Mouse (Mus musculus) MEL (cell line): ENCODE results near the gene Mtmr4. TPM values are rescaled to one million over a fixed set of nuclear protein-coding genes. Genes with fewer than 3 reads are reported as not detected.

Source experiments
- DNase-seq: peaks from one replicate; pipeline ENCODE4 v3.0.0; 2011; ENCODE audit warnings: low read depth, low spot score
- H3K27ac ChIP-seq: 2 replicates; pipeline ENCODE4 v1.5.1; 2012; ENCODE audit warnings: low read depth, mild to moderate bottlenecking, control low read depth, low read length, moderate library complexity; ENCODE audit not compliant: control insufficient read depth
- H3K27me3 ChIP-seq, 2 experiments: fragments of 150-350 bp in 1 of 2; sonication (generic) in 1 of 2; 2 replicates each; pipeline ENCODE4 v1.6.1; 2012; ENCODE audit warnings: low read length in 2 of 2, mild to moderate bottlenecking in 2 of 2, improper control_type of control experiment in 1 of 2, moderate library complexity in 1 of 2; ENCODE audit not compliant: insufficient read depth in 2 of 2, control insufficient read depth in 1 of 2
- H3K36me3 ChIP-seq, 2 experiments: 2 replicates each; pipeline ENCODE4 v1.6.1; 2012 to 2014; ENCODE audit warnings: low read length in 2 of 2, improper control_type of control experiment in 1 of 2, inconsistent platforms in 1 of 2, mild to moderate bottlenecking in 1 of 2; ENCODE audit not compliant: insufficient read depth in 2 of 2, control insufficient read depth in 1 of 2
- H3K4me1 ChIP-seq, 2 experiments: fragments of 150-350 bp in 1 of 2; sonication (generic) in 1 of 2; 2 replicates each; pipeline ENCODE4 v1.6.1; 2012; ENCODE audit warnings: low read length in 2 of 2, improper control_type of control experiment in 1 of 2, mild to moderate bottlenecking in 1 of 2; ENCODE audit not compliant: insufficient read depth in 2 of 2, control insufficient read depth in 1 of 2
- H3K4me3 ChIP-seq, 2 experiments: fragments of 150-350 bp in 1 of 2; sonication (generic) in 1 of 2; 2 replicates each; pipeline ENCODE4 v1.5.1; 2012; ENCODE audit warnings: low read depth in 2 of 2, low read length in 2 of 2, mild to moderate bottlenecking in 2 of 2, moderate library complexity in 2 of 2, control low read depth in 1 of 2, improper control_type of control experiment in 1 of 2; ENCODE audit not compliant: control insufficient read depth in 1 of 2, insufficient read depth in 1 of 2
- H3K79me2 ChIP-seq: 2 replicates; pipeline ENCODE4 v1.6.1; 2012; ENCODE audit warnings: mild to moderate bottlenecking, low read length, moderate library complexity; ENCODE audit not compliant: control insufficient read depth, poor library complexity, insufficient read depth
- H3K9ac ChIP-seq: 2 replicates; pipeline ENCODE4 v1.6.1; 2012; ENCODE audit warnings: low read depth, mild to moderate bottlenecking, control low read depth, low read length, moderate library complexity; ENCODE audit not compliant: control insufficient read depth, poor library complexity, severe bottlenecking
- H3K9me3 ChIP-seq: fragments of 150-350 bp; sonication (generic); replicated peaks from 2 replicates; pipeline ENCODE4 v1.6.1; 2012; ENCODE audit warnings: mild to moderate bottlenecking, low read length, improper control_type of control experiment, moderate library complexity; ENCODE audit not compliant: insufficient read depth
- CHD1 ChIP-seq: IDR thresholded peaks from 2 replicates; pipeline ENCODE4 v1.6.1; 2012; ENCODE audit warnings: low read depth, mild to moderate bottlenecking, inconsistent platforms, low read length, improper control_type of control experiment
- CHD2 ChIP-seq: IDR thresholded peaks from 2 replicates; pipeline ENCODE4 v1.6.1; 2011; ENCODE audit warnings: low read length, improper control_type of control experiment
- CTCF ChIP-seq, 3 experiments: IDR thresholded peaks in 2 of 3; conservative IDR thresholded peaks in 1 of 3; 2 replicates each; pipeline ENCODE4 v1.5.1; 2011 to 2012; ENCODE audit warnings: low read length in 3 of 3, low read depth in 2 of 3, mild to moderate bottlenecking in 2 of 3, improper control_type of control experiment in 1 of 3, inconsistent platforms in 1 of 3, mixed read lengths in 1 of 3, moderate library complexity in 1 of 3; ENCODE audit not compliant: control insufficient read depth in 1 of 3, insufficient read depth in 1 of 3, poor library complexity in 1 of 3, severe bottlenecking in 1 of 3
- E2F4 ChIP-seq: IDR thresholded peaks from 2 replicates; pipeline ENCODE4 v1.6.1; 2011; ENCODE audit warnings: low read depth, low read length, improper control_type of control experiment, borderline replicate concordance
- ELF1 ChIP-seq: IDR thresholded peaks from 2 replicates; pipeline ENCODE4 v1.6.1; 2014; ENCODE audit warnings: low read depth, mild to moderate bottlenecking, inconsistent platforms, low read length, improper control_type of control experiment, moderate library complexity
- ETS1 ChIP-seq: IDR thresholded peaks from 2 replicates; pipeline ENCODE4 v1.6.1; 2012; ENCODE audit warnings: low read depth, mild to moderate bottlenecking, inconsistent platforms, low read length, improper control_type of control experiment, moderate library complexity
- GABPA ChIP-seq: IDR thresholded peaks from 2 replicates; pipeline ENCODE4 v1.6.1; 2012; ENCODE audit warnings: low read depth, mild to moderate bottlenecking, inconsistent platforms, low read length, improper control_type of control experiment, moderate library complexity
- GATA1 ChIP-seq: IDR thresholded peaks from 2 replicates; pipeline ENCODE4 v1.6.1; 2011; ENCODE audit warnings: low read depth, low read length, improper control_type of control experiment
- JUND ChIP-seq: IDR thresholded peaks from 2 replicates; pipeline ENCODE4 v1.6.1; 2011; ENCODE audit warnings: low read depth, mild to moderate bottlenecking, improper control_type of control experiment, low read length
- KAT2A ChIP-seq: conservative IDR thresholded peaks from 2 replicates; pipeline ENCODE4 v1.6.1; 2012; ENCODE audit warnings: low read depth, low read length, improper control_type of control experiment, inconsistent platforms
- MAFK ChIP-seq: IDR thresholded peaks from 2 replicates; pipeline ENCODE4 v1.6.1; 2011; ENCODE audit warnings: low read depth, mild to moderate bottlenecking, low read length, improper control_type of control experiment, borderline replicate concordance
- MAX ChIP-seq: IDR thresholded peaks from 2 replicates; pipeline ENCODE4 v1.6.1; 2011; ENCODE audit warnings: low read length, improper control_type of control experiment
- MEF2A ChIP-seq: IDR thresholded peaks from 2 replicates; pipeline ENCODE4 v1.6.1; 2014; ENCODE audit warnings: low read depth, mild to moderate bottlenecking, inconsistent platforms, low read length, improper control_type of control experiment; ENCODE audit not compliant: poor library complexity, insufficient replicate concordance, severe bottlenecking; ENCODE audit errors: extremely low read depth
- MYC ChIP-seq: IDR thresholded peaks from 2 replicates; pipeline ENCODE4 v1.6.1; 2011; ENCODE audit warnings: low read depth, mild to moderate bottlenecking, low read length, improper control_type of control experiment, moderate library complexity
- NELFE ChIP-seq: IDR thresholded peaks from 2 replicates; pipeline ENCODE4 v1.6.1; 2011; ENCODE audit warnings: low read depth, low read length, improper control_type of control experiment
- POLR2AphosphoS2 ChIP-seq: IDR thresholded peaks from 2 replicates; pipeline ENCODE4 v1.6.1; 2011; ENCODE audit warnings: low read length, improper control_type of control experiment
- POLR2AphosphoS5 ChIP-seq: IDR thresholded peaks from 2 replicates; pipeline ENCODE4 v1.6.1; 2012; ENCODE audit warnings: low read depth, borderline replicate concordance, mild to moderate bottlenecking, inconsistent platforms, low read length, moderate library complexity, mixed read lengths
- RAD21 ChIP-seq: IDR thresholded peaks from 2 replicates; pipeline ENCODE4 v1.6.1; 2011; ENCODE audit warnings: mild to moderate bottlenecking, low read depth, low read length, improper control_type of control experiment
- RCOR1 ChIP-seq: IDR thresholded peaks from 2 replicates; pipeline ENCODE4 v1.6.1; 2012; ENCODE audit warnings: low read depth, mild to moderate bottlenecking, inconsistent platforms, low read length, improper control_type of control experiment
- SMC3 ChIP-seq: IDR thresholded peaks from 2 replicates; pipeline ENCODE4 v1.6.1; 2011; ENCODE audit warnings: low read depth, low read length, improper control_type of control experiment
- TAL1 ChIP-seq: IDR thresholded peaks from 2 replicates; pipeline ENCODE4 v1.6.1; 2012; ENCODE audit warnings: mild to moderate bottlenecking, inconsistent platforms, low read length, moderate library complexity, mixed read lengths
- TBP ChIP-seq: IDR thresholded peaks from 2 replicates; pipeline ENCODE4 v1.8.0; 2011; ENCODE audit warnings: low read depth, low read length, improper control_type of control experiment
- USF1 ChIP-seq: IDR thresholded peaks from 2 replicates; pipeline ENCODE4 v1.6.1; 2014; ENCODE audit warnings: low read depth, mild to moderate bottlenecking, inconsistent platforms, low read length, improper control_type of control experiment, moderate library complexity
- USF2 ChIP-seq, 2 experiments: IDR thresholded peaks; 2 replicates each; pipeline ENCODE4 v1.6.1; 2011 to 2012; ENCODE audit warnings: improper control_type of control experiment in 2 of 2, low read length in 2 of 2, borderline replicate concordance in 1 of 2, inconsistent platforms in 1 of 2, low read depth in 1 of 2, mild to moderate bottlenecking in 1 of 2; ENCODE audit not compliant: insufficient read depth in 1 of 2
- ZC3H11A ChIP-seq: IDR thresholded peaks from 2 replicates; pipeline ENCODE4 v1.6.1; 2012; ENCODE audit warnings: low read depth, mild to moderate bottlenecking, inconsistent platforms, low read length, improper control_type of control experiment
- ZKSCAN1 ChIP-seq: IDR thresholded peaks from 2 replicates; pipeline ENCODE4 v1.6.1; 2012; ENCODE audit warnings: low read depth, mild to moderate bottlenecking, inconsistent platforms, low read length, improper control_type of control experiment, moderate library complexity
- ZNF384 ChIP-seq: IDR thresholded peaks from 2 replicates; pipeline ENCODE4 v1.6.1; 2012; ENCODE audit warnings: low read depth, mild to moderate bottlenecking, inconsistent platforms, low read length, improper control_type of control experiment
- polyA plus RNA-seq, 2 experiments: library from polyadenylated mRNA; stranded (reverse) in 1 of 2; unstranded in 1 of 2; fragments of >175 nt in 1 of 2; fragments of >200 nt in 1 of 2; gene quantifications; 2 replicates each; pipeline versions ENCODE4 v1.2.1 to v1.2.4; 2012; ENCODE audit warnings: low replicate concordance in 2 of 2, low read depth in 1 of 2; ENCODE audit not compliant: insufficient read length in 2 of 2, insufficient read depth in 1 of 2, missing spikeins in 1 of 2
- total RNA-seq: library from RNA; depleted of rRNA; stranded (reverse); fragments of 300-350 nt; gene quantifications from 2 replicates; pipeline ENCODE4 v1.2.3, GENCODE M21; 2012

Mtmr4 gene
- total and polyA plus RNA-seq, 3 experiments, result 25.9 to 32.4 TPM; not detected in 1

- no peak overlapping the region for H3K27ac ChIP-seq
- H3K4me3 ChIP-seq, result no peak overlapping the region
- no peaks in the 10 kb centered on the region for H3K79me2 ChIP-seq
- H3K9ac ChIP-seq, result no peak overlapping the region
- H3K4me1 ChIP-seq, result no peaks in the 10 kb centered on the region
- no peak for TF ChIP-seq RCOR1
- TF ChIP-seq USF2 (IDR thresholded peaks at IDR 0.05; ENCODE audit: borderline replicate concordance in 1 of 2, insufficient read depth in 1 of 2, low read depth in 1 of 2, low read length in 2 of 2), result no peak
- TF ChIP-seq GATA1, result no peak
- TF ChIP-seq JUND, result no peak
- no peak for TF ChIP-seq POLR2AphosphoS5
- no peak for TF ChIP-seq MAFK
- TF ChIP-seq GABPA, result no peak
- TF ChIP-seq POLR2AphosphoS2, result no peak
- no peak for TF ChIP-seq CHD1
- no peak for TF ChIP-seq ELF1
- no peak for TF ChIP-seq TAL1
- no peak for TF ChIP-seq USF1
- TF ChIP-seq CHD2, result no peak
- no peak for TF ChIP-seq ETS1
- no peak for TF ChIP-seq TBP
- no peak for TF ChIP-seq ZC3H11A
- no peak for TF ChIP-seq CTCF (IDR thresholded peaks at IDR 0.05 in 2 of 3, conservative IDR thresholded peaks at IDR 0.05 in 1 of 3; ENCODE audit: control insufficient read depth in 1 of 3, insufficient read depth in 1 of 3, low read depth in 2 of 3, low read length in 3 of 3, poor library complexity in 1 of 3, severe bottlenecking in 1 of 3)
- TF ChIP-seq ZKSCAN1, result no peak
- H3K9me3 ChIP-seq, result no peaks in the 10 kb centered on the region
- no peaks in the 10 kb centered on the region for H3K36me3 ChIP-seq
- DNase-seq, result no peak
- peaks cover 16 to 28% of the 10 kb centered on the region in 2 experiments for H3K27me3 ChIP-seq
These were observed 20.5 kb upstream of the Mtmr4 start for GRCm38 (mm10) chr11:87571361-87571950.

- DNase-seq, result no peak
- H3K9ac ChIP-seq, result no peak overlapping the region
- no peaks in the 10 kb centered on the region; a peak in 1 of 4 replicates for H3K36me3 ChIP-seq
- TF ChIP-seq JUND, result no peak
- TF ChIP-seq RCOR1, result no peak
- no peak for TF ChIP-seq GABPA
- TF ChIP-seq CHD1, result no peak
- no peak for TF ChIP-seq E2F4
- no peak for TF ChIP-seq CTCF (IDR thresholded peaks at IDR 0.05 in 2 of 3, conservative IDR thresholded peaks at IDR 0.05 in 1 of 3; ENCODE audit: control insufficient read depth in 1 of 3, insufficient read depth in 1 of 3, low read depth in 2 of 3, low read length in 3 of 3, poor library complexity in 1 of 3, severe bottlenecking in 1 of 3)
- TF ChIP-seq MEF2A, result no peak
- TF ChIP-seq RAD21, result no peak
- TF ChIP-seq ZC3H11A, result no peak
- no peak for TF ChIP-seq ZKSCAN1
- TF ChIP-seq MAX, result no peak
- TF ChIP-seq MAFK, result no peak
- no peak for TF ChIP-seq NELFE
- TF ChIP-seq SMC3, result no peak
- no peak for TF ChIP-seq ZNF384
- TF ChIP-seq KAT2A, result no peak
- TF ChIP-seq USF2 (IDR thresholded peaks at IDR 0.05; ENCODE audit: borderline replicate concordance in 1 of 2, insufficient read depth in 1 of 2, low read depth in 1 of 2, low read length in 2 of 2), result no peak
- no peak for TF ChIP-seq MYC
- peaks cover 13 to 28% of the 10 kb centered on the region in 2 experiments for H3K27me3 ChIP-seq
- no peaks in the 10 kb centered on the region for H3K79me2 ChIP-seq
- no peak overlapping the region for H3K4me3 ChIP-seq
- peaks cover 1 to 6% of the 10 kb centered on the region in 2 experiments; a peak in 2 of 4 replicates for H3K4me1 ChIP-seq
- H3K9me3 ChIP-seq, result no peaks in the 10 kb centered on the region
- H3K27ac ChIP-seq, result no peak overlapping the region
These were observed 18.2 kb upstream of the Mtmr4 start for GRCm38 (mm10) chr11:87573751-87574150.
